Mouse (Mus musculus) limb, embryonic 15.5 days (tissue): ENCODE measurements around the gene Tmem91. TPM values are rescaled to one million over a fixed set of nuclear protein-coding genes. Genes with fewer than 3 reads are reported as not detected.

Source experiments
- ATAC-seq: fragments of 200-750 bp; cut with Nextera tagmentation; 2 replicates; pipeline ENCODE4 v1.8.0; 2017; ENCODE audit warnings: low read depth, moderate TSS enrichment; ENCODE audit not compliant: insufficient number of reproducible peaks, low FRiP score, low TSS enrichment
- H3K27ac ChIP-seq: fragments of 300-500 bp; sonication (generic); 2 replicates; pipeline ENCODE4 v1.5.1; 2015; ENCODE audit warnings: moderate library complexity, mild to moderate bottlenecking, inconsistent platforms
- H3K27me3 ChIP-seq: fragments of 300-500 bp; sonication (generic); 2 replicates; pipeline ENCODE4 v1.6.1; 2015; ENCODE audit warnings: inconsistent platforms
- H3K36me3 ChIP-seq: fragments of 300-500 bp; sonication (generic); 2 replicates; pipeline ENCODE4 v1.6.1; 2015; ENCODE audit warnings: inconsistent platforms
- H3K4me1 ChIP-seq: fragments of 300-500 bp; sonication (generic); 2 replicates; pipeline ENCODE4 v1.6.1; 2015; ENCODE audit warnings: inconsistent platforms
- H3K4me2 ChIP-seq: fragments of 300-500 bp; sonication (generic); 2 replicates; pipeline ENCODE4 v1.6.1; 2015; ENCODE audit warnings: mild to moderate bottlenecking, inconsistent platforms
- H3K4me3 ChIP-seq: fragments of 300-500 bp; sonication (generic); 2 replicates; pipeline ENCODE4 v1.5.1; 2015; ENCODE audit warnings: mild to moderate bottlenecking, inconsistent platforms
- H3K9ac ChIP-seq: fragments of 300-500 bp; sonication (generic); 2 replicates; pipeline ENCODE4 v1.6.1; 2015; ENCODE audit warnings: inconsistent platforms
- H3K9me3 ChIP-seq: fragments of 300-500 bp; sonication (generic); 2 replicates; pipeline ENCODE4 v1.6.1; 2016; ENCODE audit warnings: inconsistent platforms
- WGBS: fragments of 180-500 bp; shearing (Covaris S2); methylation state at CpG from one replicate; pipeline ENCODE4 v1.1.7; 2015; 5-methylcytosine and 5-hydroxymethylcytosine counted together
- polyA plus RNA-seq: library from polyadenylated mRNA; unstranded; fragments of >200 nt; fragmentation: Nextera tagmentation; extraction: Ambion mirVana; gene quantifications from 2 replicates; pipeline ENCODE4 v1.2.1, GENCODE M21; 2015

The Tmem91 gene
- polyA plus RNA-seq, 1 experiment from 2014 or later = 3.0 TPM

DNA sequence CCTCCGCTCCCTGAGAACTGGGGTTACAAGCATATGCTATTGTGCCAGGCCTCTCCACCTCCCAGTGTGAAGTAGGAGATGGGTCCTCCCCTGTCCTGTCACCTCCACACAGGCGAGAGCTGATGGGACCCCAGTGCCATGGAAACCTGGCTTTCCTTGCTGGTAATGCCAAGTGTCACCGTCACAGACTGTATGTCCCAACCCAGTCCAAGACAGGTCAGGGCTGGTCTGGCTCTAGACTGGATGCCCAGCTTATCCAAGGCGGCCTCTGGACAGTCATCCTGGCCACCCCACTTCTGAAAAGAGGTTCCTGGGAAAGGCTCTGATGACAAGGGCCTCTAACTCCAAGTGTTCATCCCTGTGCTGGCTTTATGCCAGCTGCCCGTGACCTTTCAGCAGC, 37.9 kb downstream of the Tmem91 start:
- Histone ChIP-seq H3K27ac (no peak overlapping the region), H3K9ac (no peak overlapping the region), H3K4me2 (no peak overlapping the region), H3K36me3 (peaks cover 61% of the 10 kb centered on the region), H3K9me3 (no peaks in the 10 kb centered on the region), H3K4me1 (no peaks in the 10 kb centered on the region), H3K4me3 (no peak overlapping the region), H3K27me3 (no peaks in the 10 kb centered on the region)
- ATAC-seq = no peak
- WGBS = 90% methylated on average over 5 of the region's 5 CpGs

GRCm38 (mm10) chr7:25636373-25636772, 38.6 kb downstream of the Tmem91 start:
- H3K4me2 ChIP-seq = no peak overlapping the region
- H3K4me1 ChIP-seq = no peaks in the 10 kb centered on the region
- no peak overlapping the region for H3K9ac ChIP-seq
- peaks cover 65% of the 10 kb centered on the region for H3K36me3 ChIP-seq
- no peak for ATAC-seq
- H3K27me3 ChIP-seq = no peaks in the 10 kb centered on the region
- H3K27ac ChIP-seq = no peak overlapping the region
- WGBS = 28% methylated on average over 3 of the region's 3 CpGs
- H3K9me3 ChIP-seq = no peaks in the 10 kb centered on the region
- H3K4me3 ChIP-seq = no peak overlapping the region

DNA sequence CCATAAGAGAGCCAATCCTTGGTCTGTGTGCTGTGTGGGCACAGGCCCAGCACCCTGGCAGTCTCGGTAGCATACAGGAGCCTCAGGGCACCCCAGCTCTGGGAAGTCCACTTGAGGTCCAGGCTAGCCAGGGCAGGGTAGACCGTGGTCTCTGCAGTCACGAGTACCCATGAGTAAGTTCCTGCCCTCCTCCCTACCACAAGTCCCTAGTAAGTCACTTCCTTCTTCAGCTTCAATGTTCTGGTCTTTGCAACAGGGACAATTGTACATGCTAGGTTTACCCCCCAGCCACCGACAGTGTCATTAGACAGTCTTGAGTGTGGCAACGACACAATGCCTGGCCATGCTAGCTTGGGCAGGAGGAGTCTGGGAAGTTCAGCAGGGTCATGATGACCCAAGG, 42.3 kb downstream of the Tmem91 start:
- H3K27ac ChIP-seq = no peak overlapping the region
- ATAC-seq = no peak
- H3K36me3 ChIP-seq = peaks cover 61% of the 10 kb centered on the region
- H3K4me2 ChIP-seq = no peak overlapping the region
- H3K4me3 ChIP-seq = no peak overlapping the region
- H3K4me1 ChIP-seq = peaks cover 14% of the 10 kb centered on the region
- no peak overlapping the region for H3K9ac ChIP-seq
- no peaks in the 10 kb centered on the region for H3K9me3 ChIP-seq
- 84% methylated on average over 5 of the region's 5 CpGs for WGBS
- H3K27me3 ChIP-seq = peaks cover 8% of the 10 kb centered on the region; the same call in 1 of the 2 replicates

- no peak for ATAC-seq
- H3K4me1 ChIP-seq = peaks cover 30% of the 10 kb centered on the region
- WGBS = 52% methylated on average over 8 of the region's 8 CpGs
- no peaks in the 10 kb centered on the region for H3K9me3 ChIP-seq
- H3K27ac ChIP-seq = no peak overlapping the region
- H3K4me2 ChIP-seq = peak overlapping the region; percentile 77
- H3K4me3 ChIP-seq = peak overlapping the region; percentile 44
- H3K27me3 ChIP-seq = peaks cover 8% of the 10 kb centered on the region; the same call in 1 of the 2 replicates
- no peak overlapping the region for H3K9ac ChIP-seq
- H3K36me3 ChIP-seq = peaks cover 62% of the 10 kb centered on the region
Measured at GRCm38 (mm10) chr7:25628323-25628620, 46.7 kb downstream of the Tmem91 start.

GRCm38 (mm10) chr7:25627431-25628322, 47.3 kb downstream of the Tmem91 start:
- 17% methylated on average over 38 of the region's 38 CpGs for WGBS
- Histone ChIP-seq H3K9me3 (no peaks in the 10 kb centered on the region), H3K4me1 (peaks cover 30% of the 10 kb centered on the region), H3K27me3 (peaks cover 8% of the 10 kb centered on the region; the same call in 1 of the 2 replicates), H3K4me2 (peak overlapping the region; percentile 77), H3K36me3 (peaks cover 58% of the 10 kb centered on the region), H3K4me3 (peak overlapping the region; percentile 44), H3K27ac (no peak overlapping the region; the same call in 1 of the 2 replicates), H3K9ac (peak overlapping the region; percentile 45)
- ATAC-seq = 0 out of 2 replicates have a peak, but pooled peaks have one; percentile 10

GRCm38 (mm10) chr7:25626509-25627430, 48.2 kb downstream of the Tmem91 start, which contains the start of gene B3gnt8:
TSS of gene B3gnt8 (plus strand) at chr7:25626654.
- H3K36me3 ChIP-seq = peaks cover 59% of the 10 kb centered on the region
- H3K4me2 ChIP-seq = peak within 1 kb of the TSS; percentile 77
- 0 out of 2 replicates have a peak, but pooled peaks have one; percentile 22 for ATAC-seq
- 16% methylated on average over 28 of the region's 29 CpGs for WGBS
- no peaks in the 10 kb centered on the region for H3K9me3 ChIP-seq
- peak within 1 kb of the TSS; percentile 44 for H3K4me3 ChIP-seq
- H3K4me1 ChIP-seq = peaks cover 30% of the 10 kb centered on the region
- H3K27me3 ChIP-seq = peaks cover 8% of the 10 kb centered on the region; the same call in 1 of the 2 replicates
- H3K27ac ChIP-seq = peak within 1 kb of the TSS; percentile 72
- H3K9ac ChIP-seq = peak within 1 kb of the TSS; percentile 45

GRCm38 (mm10) chr7:25625594-25626250, 49.2 kb downstream of the Tmem91 start:
- Histone ChIP-seq H3K36me3 (peaks cover 58% of the 10 kb centered on the region), H3K27ac (peak overlapping the region; percentile 72), H3K27me3 (peaks cover 8% of the 10 kb centered on the region; the same call in 1 of the 2 replicates)

DNA sequence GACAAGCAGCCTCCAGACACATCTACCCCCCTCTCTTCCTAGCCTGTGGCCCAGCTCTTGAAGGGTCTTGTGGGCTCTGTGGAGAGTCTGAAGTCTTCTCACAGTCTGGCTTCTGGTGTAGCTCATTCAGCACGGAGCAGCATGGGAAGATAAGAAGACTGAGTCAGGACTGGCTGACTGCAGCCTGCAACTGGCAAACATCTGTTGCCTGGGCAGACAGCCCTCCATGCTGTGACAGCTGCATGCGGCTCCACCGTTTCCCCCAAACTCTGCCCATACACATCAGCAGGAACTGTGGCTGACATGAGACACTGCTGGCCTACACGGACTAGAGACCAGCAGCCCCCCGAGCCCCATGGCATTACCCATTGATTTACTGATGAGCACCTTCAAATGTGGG, 50.1 kb downstream of the Tmem91 start:
- no peak overlapping the region for H3K4me2 ChIP-seq
- peaks cover 33% of the 10 kb centered on the region for H3K4me1 ChIP-seq
- H3K9me3 ChIP-seq = no peaks in the 10 kb centered on the region
- 60% methylated on average over 5 of the region's 5 CpGs for whole genome bisulfite sequencing
- ATAC-seq = no peak
- no peak overlapping the region for H3K4me3 ChIP-seq
- peaks cover 8% of the 10 kb centered on the region; the same call in 1 of the 2 replicates for H3K27me3 ChIP-seq
- H3K27ac ChIP-seq = peak overlapping the region; percentile 24; the same call in 1 of the 2 replicates
- H3K36me3 ChIP-seq = peaks cover 50% of the 10 kb centered on the region
- no peak overlapping the region for H3K9ac ChIP-seq

More at GRCm38 (mm10) chr7:25625594-25626250, 49.2 kb downstream of the Tmem91 start:
- Histone ChIP-seq H3K9me3 (no peaks in the 10 kb centered on the region), H3K4me1 (peaks cover 30% of the 10 kb centered on the region), H3K4me2 (no peak overlapping the region), H3K9ac (no peak overlapping the region), H3K4me3 (no peak overlapping the region)
- no peak for ATAC-seq
- 72% methylated on average over 10 of the region's 10 CpGs for WGBS

- WGBS = 89% methylated on average over 11 of the region's 11 CpGs
- H3K4me3 ChIP-seq = no peak overlapping the region
- peaks cover 6% of the 10 kb centered on the region; the same call in 1 of the 2 replicates for H3K27me3 ChIP-seq
- no peaks in the 10 kb centered on the region for H3K9me3 ChIP-seq
- H3K27ac ChIP-seq = no peak overlapping the region
- H3K4me2 ChIP-seq = no peak overlapping the region
- no peak for ATAC-seq
- H3K4me1 ChIP-seq = peaks cover 36% of the 10 kb centered on the region
- H3K36me3 ChIP-seq = peaks cover 41% of the 10 kb centered on the region
- H3K9ac ChIP-seq = no peak overlapping the region
Measured at GRCm38 (mm10) chr7:25623857-25624370, 51.1 kb downstream of the Tmem91 start.

DNA sequence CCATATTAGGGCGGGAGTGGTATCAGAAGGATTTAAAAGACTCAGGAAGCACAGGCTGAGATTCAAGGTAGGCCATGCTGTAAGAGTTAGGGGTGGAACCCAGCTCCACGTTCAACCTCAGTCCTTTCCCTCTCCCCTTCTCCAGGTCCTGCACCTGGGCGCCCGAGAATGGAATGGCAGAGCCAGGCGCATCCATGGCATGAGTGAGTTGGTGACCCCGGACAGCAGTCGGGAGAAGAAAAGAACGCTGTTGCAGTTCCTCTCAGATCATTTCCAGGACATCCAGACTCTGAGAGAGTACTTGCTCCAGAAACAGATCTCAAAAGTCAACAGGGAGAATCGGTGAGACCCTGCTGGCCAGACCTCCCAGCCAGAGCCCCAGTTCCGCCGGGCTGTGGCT, 54.2 kb downstream of the Tmem91 start:
- H3K9me3 ChIP-seq = no peaks in the 10 kb centered on the region
- H3K27ac ChIP-seq = no peak overlapping the region
- no peak overlapping the region for H3K9ac ChIP-seq
- no peaks in the 10 kb centered on the region for H3K27me3 ChIP-seq
- peaks cover 38% of the 10 kb centered on the region for H3K36me3 ChIP-seq
- ATAC-seq = no peak
- 93% methylated on average over 11 of the region's 11 CpGs for WGBS
- no peak overlapping the region for H3K4me3 ChIP-seq
- no peak overlapping the region for H3K4me2 ChIP-seq
- peaks cover 10% of the 10 kb centered on the region; the same call in 1 of the 2 replicates for H3K4me1 ChIP-seq

- Histone ChIP-seq H3K9ac (no peak overlapping the region), H3K4me1 (peaks cover 10% of the 10 kb centered on the region; the same call in 1 of the 2 replicates), H3K4me3 (peak overlapping the region; percentile 74), H3K9me3 (no peaks in the 10 kb centered on the region), H3K36me3 (peaks cover 34% of the 10 kb centered on the region), H3K4me2 (peak overlapping the region; percentile 68), H3K27ac (no peak overlapping the region), H3K27me3 (no peaks in the 10 kb centered on the region)
- no peak for ATAC-seq
- 93% methylated on average over 5 of the region's 5 CpGs for WGBS
Measured at GRCm38 (mm10) chr7:25620101-25620500, 54.9 kb downstream of the Tmem91 start.
